Mouse (Mus musculus) T-cell, adult 2 months (primary cell): Measurements from ENCODE around the gene Ctse.

Source experiments
- DNase-seq: peaks from one replicate; pipeline ENCODE4 v3.0.0; 2022; ENCODE audit warnings: low spot score

Gene Ctse

DNA sequence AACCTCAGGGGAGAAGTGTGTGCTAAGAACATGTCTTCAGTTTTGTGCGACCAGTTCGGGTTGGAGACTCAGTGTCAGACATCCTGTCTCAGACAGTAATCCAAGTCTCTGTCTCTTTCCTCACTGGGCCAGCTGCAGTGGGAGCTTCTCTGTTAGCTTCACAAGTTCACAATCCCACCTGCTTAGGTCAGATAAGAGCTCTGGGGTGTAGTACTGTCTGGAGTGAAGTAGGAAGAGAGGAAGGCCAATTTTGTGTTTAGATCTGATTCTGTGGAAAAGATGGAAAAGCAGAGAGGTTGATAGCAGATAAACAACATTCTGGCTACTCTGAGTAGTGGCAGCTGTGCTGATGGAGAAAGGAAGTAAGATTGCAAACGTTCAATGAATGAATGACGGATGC, 61.5 kb downstream of the Ctse start:
- no peak for DNase-seq

DNA sequence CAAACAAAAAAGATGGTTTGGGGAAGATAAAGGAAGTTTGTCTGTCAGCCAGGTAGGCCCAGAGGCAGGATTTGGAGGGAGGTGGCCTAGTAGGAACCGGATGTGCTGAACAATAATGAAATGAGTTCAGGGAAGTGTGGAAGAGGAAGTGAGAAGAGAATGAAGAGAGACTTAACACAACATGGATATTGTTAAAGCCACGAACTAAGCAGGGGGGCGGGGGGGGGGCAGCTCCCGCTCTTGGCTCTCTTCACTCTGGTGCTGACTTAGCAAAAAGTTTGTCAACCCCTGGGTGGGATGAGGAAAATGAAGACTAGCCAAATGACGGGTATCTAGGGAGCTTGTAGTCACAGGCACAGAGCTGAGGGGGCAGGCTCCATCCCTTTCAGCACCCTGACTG, 62.3 kb downstream of the Ctse start:
- DNase-seq, result no peak

DNA sequence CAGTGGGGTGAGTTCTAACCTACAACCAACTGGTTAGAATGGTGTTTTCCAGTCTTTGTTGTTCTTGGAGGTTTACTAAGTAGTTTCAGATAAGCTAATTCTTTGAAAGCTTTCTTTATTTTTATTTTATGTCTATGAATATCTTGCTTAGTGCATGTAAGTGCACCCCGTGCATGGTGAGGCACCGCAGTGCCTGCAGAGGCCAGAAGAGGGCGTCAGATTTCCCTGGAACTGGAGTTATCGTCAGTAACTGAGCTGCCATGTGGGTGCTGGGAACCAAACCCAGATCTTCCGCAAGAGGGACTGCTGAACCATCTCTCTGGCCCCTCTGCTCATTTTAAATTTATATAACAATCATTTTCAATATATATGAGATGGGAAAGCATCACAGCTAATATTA, 63.3 kb downstream of the Ctse start:
- DNase-seq, result no peak

DNA sequence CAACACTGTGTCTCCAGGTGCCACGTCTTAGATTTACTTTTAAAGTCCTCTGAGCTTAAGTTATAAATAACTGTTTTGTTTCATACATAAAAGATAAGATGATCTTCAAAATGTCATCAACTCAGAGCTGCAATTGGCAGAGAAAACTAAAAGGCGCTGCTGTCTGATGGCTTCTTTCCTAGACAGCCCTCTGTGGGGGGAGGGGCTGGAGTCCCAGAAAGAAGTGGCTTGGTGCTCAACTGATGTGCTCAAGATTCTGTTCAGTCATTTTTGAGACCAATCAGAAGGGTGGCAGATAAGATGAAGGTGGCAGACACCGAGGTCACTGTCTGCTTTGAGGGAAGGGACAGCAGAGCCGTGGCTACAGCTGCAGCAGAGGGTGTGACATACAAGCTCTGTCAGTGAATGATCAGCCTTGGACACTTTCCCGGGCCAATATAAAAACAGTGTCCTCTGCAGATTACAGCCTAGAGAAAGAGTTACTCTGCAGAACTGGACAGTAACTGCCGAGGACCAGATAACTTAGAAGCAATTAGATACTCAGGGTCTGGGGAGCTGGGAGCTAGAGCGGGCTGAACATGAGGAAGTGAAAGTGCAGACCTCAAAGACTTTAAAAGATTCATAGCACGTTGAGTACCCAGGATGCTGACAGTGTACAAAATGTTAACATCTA, 64.1 kb downstream of the Ctse start:
- DNase-seq, result no peak

DNA sequence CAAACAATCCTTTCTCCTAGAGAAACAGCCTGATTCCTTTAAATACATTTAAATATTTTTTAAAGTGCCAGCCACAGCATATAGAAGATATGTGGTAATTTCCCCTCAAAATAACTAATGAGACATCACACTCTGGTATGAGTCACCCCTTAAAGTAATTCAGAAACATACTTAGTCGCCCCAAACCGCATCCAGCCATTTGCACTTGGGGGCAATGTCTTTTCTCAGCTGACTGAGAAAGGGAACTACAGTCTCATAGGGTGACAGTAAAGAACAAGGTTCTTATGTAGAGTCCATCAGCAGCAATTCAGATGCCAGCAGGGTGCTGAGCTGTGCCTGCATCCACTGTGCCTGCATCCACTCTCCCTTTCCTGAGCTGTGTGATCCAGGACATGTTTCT, 65.4 kb downstream of the Ctse start:
- no peak for DNase-seq

DNA sequence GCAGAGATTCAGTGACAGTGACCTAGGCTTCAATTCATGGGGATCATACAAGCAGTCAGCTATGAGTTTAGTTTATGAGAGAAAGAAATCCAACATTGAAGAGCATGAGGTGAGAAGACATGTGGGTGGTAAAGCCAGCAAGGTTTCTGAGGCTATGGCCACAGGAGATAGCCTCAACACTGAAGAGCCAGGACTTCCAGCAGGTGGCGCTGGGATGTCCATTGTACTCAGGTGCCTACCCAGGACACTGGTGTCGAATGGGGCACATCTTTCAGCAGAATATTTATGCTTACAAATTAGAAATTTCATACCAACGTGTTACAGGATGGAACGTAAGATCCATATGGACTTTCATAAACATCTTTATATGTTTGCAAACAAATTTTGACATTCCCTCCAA, 70.2 kb downstream of the Ctse start:
- peak; percentile 22 for DNase-seq

DNA sequence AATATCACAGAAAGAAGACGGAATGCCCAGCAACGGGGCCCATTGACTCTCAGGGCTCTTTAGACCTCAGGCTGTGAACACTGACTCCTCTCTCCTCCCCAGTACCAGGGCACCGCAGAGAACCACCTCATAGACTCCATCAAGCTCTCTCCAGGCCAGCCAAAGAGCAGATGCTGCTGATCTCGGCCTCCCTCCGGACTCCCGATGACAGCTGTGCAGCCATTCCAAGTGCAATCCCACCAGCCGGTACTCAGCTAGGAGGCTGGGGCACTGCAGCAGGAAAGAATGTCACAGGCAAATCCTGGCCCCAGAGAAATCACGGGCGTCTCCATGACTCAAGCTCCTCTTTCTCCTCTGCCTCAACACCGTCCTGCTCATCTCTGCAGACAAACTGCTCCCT, 73.4 kb downstream of the Ctse start:
- no peak for DNase-seq

DNA sequence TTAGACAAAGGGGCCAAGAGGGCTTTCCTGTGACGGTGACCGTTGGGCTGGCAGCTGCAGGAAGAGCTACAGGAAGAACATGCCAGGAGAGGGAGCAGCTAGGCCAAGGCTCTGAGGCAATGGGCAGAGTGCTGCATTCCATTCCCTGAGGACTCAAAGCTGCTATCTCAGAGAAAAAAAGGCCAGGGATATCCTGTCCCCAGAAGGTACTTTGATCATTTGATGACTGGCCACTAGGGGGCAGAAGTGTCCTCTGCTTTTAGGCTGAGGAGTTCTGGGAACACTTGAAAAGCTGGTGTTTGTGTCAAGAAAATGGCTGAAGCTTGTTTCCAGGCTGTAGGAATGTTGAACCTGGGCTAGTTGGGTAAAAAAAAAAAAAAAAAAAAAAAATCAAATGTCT, 74.3 kb downstream of the Ctse start:
- DNase-seq, result peak; percentile 46

DNA sequence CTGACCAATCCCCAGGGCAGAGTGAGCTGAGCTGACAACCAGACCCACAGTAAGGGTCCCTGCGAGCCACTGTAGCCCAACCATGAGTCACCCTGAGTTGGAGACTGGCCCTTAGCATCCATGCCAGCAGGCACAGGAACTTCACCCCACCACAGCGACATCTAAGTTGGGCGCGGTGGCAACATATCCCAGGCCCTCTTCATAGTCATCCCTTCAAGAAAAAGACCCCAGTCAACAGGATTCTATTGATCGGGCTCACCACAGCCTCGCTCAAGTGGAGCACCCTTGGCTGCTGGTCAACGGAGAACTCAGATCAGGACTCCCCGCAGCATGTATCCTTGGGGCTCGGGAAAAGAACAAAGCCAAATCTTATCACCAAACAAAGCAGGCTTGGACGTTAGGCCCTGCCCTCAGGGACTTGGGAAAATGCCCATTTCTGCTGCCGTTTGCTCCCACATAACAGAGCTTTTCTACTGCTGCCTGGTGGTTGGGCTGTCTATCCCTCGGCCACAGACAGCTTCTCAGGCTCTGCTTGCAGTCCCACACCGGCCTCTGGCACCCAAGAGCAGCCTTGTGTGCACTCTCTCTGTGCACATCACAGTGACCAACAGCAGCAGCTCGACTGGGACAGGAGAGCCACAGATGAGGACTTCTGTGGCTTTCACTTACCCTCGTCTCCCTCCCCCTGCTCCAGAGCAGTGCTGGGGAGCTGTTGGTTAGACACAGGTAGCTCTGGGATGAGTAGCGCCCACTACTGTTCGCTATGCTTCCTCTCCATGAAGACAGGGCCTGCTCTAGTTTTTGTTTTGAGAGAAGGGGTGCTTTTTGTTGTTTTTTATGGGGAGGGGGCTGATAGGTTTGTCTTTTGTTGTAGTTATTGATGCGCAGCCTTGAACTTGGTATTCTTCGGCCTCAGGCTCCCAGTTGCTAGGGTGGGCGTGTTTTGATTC, 76.6 kb downstream of the Ctse start:
- no peak for DNase-seq

DNA sequence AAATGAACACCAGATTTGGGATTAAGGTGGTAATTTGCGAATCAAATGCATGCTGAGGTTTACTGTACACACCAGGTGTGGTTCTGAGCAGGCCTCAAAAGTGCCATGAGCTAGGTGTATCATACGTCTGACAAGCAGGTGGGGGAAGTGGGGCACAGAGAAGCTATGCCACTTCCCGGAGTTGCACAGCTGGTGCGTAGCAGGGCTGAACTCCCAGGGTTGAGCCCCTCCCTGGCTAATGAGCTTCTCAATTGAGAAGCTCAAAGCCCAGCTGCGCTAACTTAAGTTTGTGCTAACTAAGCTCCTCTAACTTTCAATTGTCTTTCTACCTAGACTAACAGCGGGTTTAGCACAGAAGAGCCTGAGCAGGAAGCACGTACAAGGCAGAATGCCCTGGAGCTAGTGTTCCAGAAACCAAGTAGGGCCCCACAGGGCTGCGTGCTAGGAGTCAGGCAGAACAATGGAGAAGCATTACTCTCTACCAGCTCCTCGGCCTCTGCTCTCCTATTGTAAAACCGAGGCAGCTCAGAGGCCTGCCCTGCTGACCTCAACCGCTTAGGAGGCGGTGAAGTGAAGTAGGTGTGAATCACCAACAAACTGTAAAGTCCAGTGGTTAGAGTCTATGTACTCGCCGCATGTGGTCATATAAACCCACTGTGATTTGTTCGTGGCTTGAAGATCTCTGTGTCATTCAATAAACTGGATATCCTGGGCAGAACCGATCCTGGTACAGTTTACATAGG, 81.0 kb downstream of the Ctse start:
- no peak for DNase-seq

DNA sequence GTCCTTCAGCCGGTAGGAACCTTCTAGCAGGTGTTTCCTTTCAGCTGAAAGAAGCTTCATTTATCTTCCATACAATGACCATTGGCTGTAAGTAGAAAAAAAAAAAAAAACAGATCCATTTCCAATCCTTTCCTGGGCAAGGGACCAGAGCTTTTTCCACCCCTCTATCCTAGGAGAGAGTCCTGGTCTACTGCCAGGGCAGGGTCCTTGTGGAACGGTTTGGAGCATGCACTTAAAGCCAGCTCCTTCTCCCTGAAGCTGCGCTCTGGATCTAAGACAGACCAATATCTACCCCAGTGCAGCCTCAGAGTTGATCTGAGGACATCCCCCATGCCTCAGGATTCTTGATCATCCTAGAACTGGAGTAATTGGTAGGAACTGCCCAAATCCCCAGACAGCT, 83.9 kb downstream of the Ctse start:
- no peak for DNase-seq

DNA sequence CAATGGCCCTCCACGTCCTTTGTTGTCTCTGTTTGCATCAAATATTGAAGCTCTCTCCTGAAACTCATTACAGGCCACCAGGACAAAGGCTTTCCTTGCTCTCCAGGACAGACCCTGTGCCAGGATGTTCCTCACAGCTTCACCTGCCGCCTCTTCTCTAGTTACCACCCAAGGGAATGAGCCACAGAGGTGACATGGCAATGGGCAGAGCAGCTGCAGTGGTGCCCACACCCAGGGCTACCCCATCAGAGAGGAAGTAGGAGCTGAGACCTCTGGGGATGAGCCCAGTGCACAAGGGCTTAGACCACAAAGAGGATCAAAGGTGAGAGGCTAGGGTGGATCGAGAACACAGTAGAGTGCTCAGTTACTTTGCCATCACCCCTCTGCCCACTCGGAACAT, 85.4 kb downstream of the Ctse start:
- no peak for DNase-seq
